ENCODE assay signal across 11 mouse cellular contexts in genomic region chr15:32034790-32035189, GRCm38 (mm10).
DNase-seq lines count a peak whose midpoint lies in the region; ATAC-seq lines count a peak whose summit lies in the region.
"Had no signal": no experiment of that assay in that cellular context is flagged by ENCODE, and none has a peak within 500 bp of the region (broad histone marks: within the 10 kb centered on the region; RNA-seq: fewer than 3 reads in every experiment).

No protein-coding gene starts in this region.

- H3K4me1 ChIP-seq in heart, embryonic 10.5 days: 0 out of 2 replicates have a peak, but pooled peaks cover 3% of the 10 kb centered on the region
- H3K4me1 ChIP-seq in hindbrain, embryonic 10.5 days (replicated peaks): peaks cover 19% of the 10 kb centered on the region
- H3K4me1 ChIP-seq in midbrain, embryonic 16.5 days (ENCODE audit: control insufficient read depth, insufficient read depth, low read length): peaks cover 5% of the 10 kb centered on the region

- no peaks in the 10 kb centered on the region for H3K27me3 ChIP-seq in heart, embryonic 10.5 days (ENCODE audit: insufficient read depth, poor library complexity, severe bottlenecking)
- no peaks in the 10 kb centered on the region for H3K27me3 ChIP-seq in hindbrain, embryonic 10.5 days (ENCODE audit: insufficient read depth, poor library complexity, severe bottlenecking)
- no peaks in the 10 kb centered on the region for H3K27me3 ChIP-seq in midbrain, embryonic 16.5 days (ENCODE audit: control insufficient read depth, insufficient read depth, low read depth, low read length)
- H3K27me3 ChIP-seq: embryonic facial prominence, embryonic 12.5 days had no signal

- 26% methylated on average over 7 of the region's 7 CpGs for WGBS in heart, embryonic 10.5 days
- 29% methylated on average over 7 of the region's 7 CpGs for WGBS in hindbrain, embryonic 10.5 days
- WGBS in midbrain, embryonic 16.5 days: 21% methylated on average over 7 of the region's 7 CpGs

- peak; percentile 78 for DNase-seq in heart, embryonic 10.5 days (ENCODE audit: low spot score)
- no peak for DNase-seq in heart, postnatal 14 days
- DNase-seq in embryo, embryonic 10 days (ENCODE audit: low spot score): peak; percentile 58
- peak; percentile 35 for DNase-seq in hindbrain, embryonic 10.5 days (ENCODE audit: low spot score)
- no peak for DNase-seq in lung, postnatal 10 days
- DNase-seq in B cell, adult 2 months: no peak
- DNase-seq: gastrocnemius, postnatal 36 days; liver, postnatal 0 days had no signal

- no peak overlapping the region for H3K9ac ChIP-seq in midbrain, embryonic 16.5 days (ENCODE audit: low read depth, low read length)
- H3K9ac ChIP-seq: embryonic facial prominence, embryonic 12.5 days; liver, postnatal 0 days had no signal

- intact Hi-C loops in heart, postnatal 14 days (cut with DNase I): no loop called here

- peak; percentile 91 for ATAC-seq in midbrain, embryonic 16.5 days
- ATAC-seq in activated CD4-positive, CD25-positive, alpha-beta regulatory T cell, adult 4 months: no peak
- ATAC-seq: liver, postnatal 0 days had no signal

- H3K4me2 ChIP-seq in midbrain, embryonic 16.5 days (ENCODE audit: low read length): peak overlapping the region; percentile 5; the same call in 1 of the 2 replicates
- H3K4me2 ChIP-seq: embryonic facial prominence, embryonic 12.5 days had no signal

- no peaks in the 10 kb centered on the region for H3K9me3 ChIP-seq in heart, embryonic 10.5 days
- no peaks in the 10 kb centered on the region for H3K9me3 ChIP-seq in hindbrain, embryonic 10.5 days
- H3K9me3 ChIP-seq in midbrain, embryonic 16.5 days (replicated peaks; ENCODE audit: control insufficient read depth, low read length, poor library complexity, severe bottlenecking): no peaks in the 10 kb centered on the region
- H3K9me3 ChIP-seq: embryonic facial prominence, embryonic 12.5 days had no signal

- no peaks in the 10 kb centered on the region for H3K36me3 ChIP-seq in heart, embryonic 10.5 days
- H3K36me3 ChIP-seq in hindbrain, embryonic 10.5 days: no peaks in the 10 kb centered on the region
- no peaks in the 10 kb centered on the region for H3K36me3 ChIP-seq in midbrain, embryonic 16.5 days (ENCODE audit: control insufficient read depth, insufficient read depth, low read length)
- H3K36me3 ChIP-seq: embryonic facial prominence, embryonic 12.5 days had no signal

- H3K27ac ChIP-seq in heart, embryonic 10.5 days: no peak overlapping the region
- H3K27ac ChIP-seq in hindbrain, embryonic 10.5 days: no peak overlapping the region
- H3K27ac ChIP-seq in midbrain, embryonic 16.5 days (ENCODE audit: low read length): no peak overlapping the region
- H3K27ac ChIP-seq: embryonic facial prominence, embryonic 12.5 days had no signal

- H3K4me3 ChIP-seq in heart, embryonic 10.5 days: no peak overlapping the region
- no peak overlapping the region for H3K4me3 ChIP-seq in hindbrain, embryonic 10.5 days
- no peak overlapping the region for H3K4me3 ChIP-seq in midbrain, embryonic 16.5 days (ENCODE audit: low read depth, low read length)
- H3K4me3 ChIP-seq: embryonic facial prominence, embryonic 12.5 days had no signal

Comparison
In these comparisons a context has a peak if more than half of its experiments do, and no peak if none do; other contexts are left out.
1. DNase-seq: peak in heart, embryonic 10.5 days (single experiment), embryo, embryonic 10 days (single experiment) and hindbrain, embryonic 10.5 days (single experiment); none in heart, postnatal 14 days (0 of 2), lung, postnatal 10 days (single experiment) and B cell, adult 2 months (0 of 2).